Mouse (Mus musculus): Measurements from ENCODE around the gene Trpm3.

- TF ChIP-seq CTCF (IDR thresholded peaks at IDR 0.05; ENCODE audit: control insufficient read depth, insufficient read depth, insufficient replicate concordance, low read depth, low read length) (peak; percentile 16; the same call in 1 of the 2 replicates), POLR2A (IDR thresholded peaks at IDR 0.05; ENCODE audit: control insufficient read depth, low read depth, low read length) (no peak)
Observed at GRCm38 (mm10) chr19:23006517-23007273, 867.8 kb downstream of the Trpm3 start.
